Mouse (Mus musculus): Measurements from ENCODE around the gene Slc4a3. TPM values are rescaled to one million over a fixed set of nuclear protein-coding genes. Genes with fewer than 3 reads are reported as not detected.

The Slc4a3 gene
- polyA plus RNA-seq, 1 experiment from 2014 or later: 15.3 TPM

GRCm38 (mm10) chr1:75533325-75534252 lies 12.5 kb upstream of the Slc4a3 start:
- H3K4me3 ChIP-seq (replicated peaks; ENCODE audit: low read depth, low read length): no peak overlapping the region
- 65% methylated on average over 19 of the region's 19 CpGs for WGBS
- peaks cover 39% of the 10 kb centered on the region; the same call in 1 of the 2 replicates for H3K36me3 ChIP-seq (ENCODE audit: insufficient read depth, low read length)
- H3K9me3 ChIP-seq (replicated peaks; ENCODE audit: low read length): no peaks in the 10 kb centered on the region
- DNase-seq (ENCODE audit: low spot score): peak; percentile 24
- no peak overlapping the region for H3K9ac ChIP-seq (ENCODE audit: low read depth, low read length)
- no peak overlapping the region for H3K4me2 ChIP-seq (ENCODE audit: low read length)
- ATAC-seq (replicated peaks; ENCODE audit: low FRiP score, low read depth): 0 out of 2 replicates have a peak, but pooled peaks have one; percentile 22
- TF ChIP-seq CTCF (IDR thresholded peaks at IDR 0.05; ENCODE audit: low read depth): no peak
- H3K27ac ChIP-seq: no peak overlapping the region
- H3K4me1 ChIP-seq (replicated peaks; ENCODE audit: insufficient read depth, low read length): no peaks in the 10 kb centered on the region
- H3K27me3 ChIP-seq (ENCODE audit: insufficient read depth, low read length): no peaks in the 10 kb centered on the region

GRCm38 (mm10) chr1:75537587-75537986 lies 8.5 kb upstream of the Slc4a3 start:
- Histone ChIP-seq H3K4me1 (replicated peaks; ENCODE audit: insufficient read depth, low read length) (no peaks in the 10 kb centered on the region), H3K27me3 (ENCODE audit: insufficient read depth, low read length) (no peaks in the 10 kb centered on the region), H3K4me2 (ENCODE audit: low read length) (no peak overlapping the region), H3K36me3 (ENCODE audit: insufficient read depth, low read length) (peaks cover 24% of the 10 kb centered on the region; the same call in 1 of the 2 replicates), H3K27ac (no peak overlapping the region), H3K9me3 (replicated peaks; ENCODE audit: low read length) (no peaks in the 10 kb centered on the region), H3K4me3 (replicated peaks; ENCODE audit: low read depth, low read length) (no peak overlapping the region), H3K9ac (ENCODE audit: low read depth, low read length) (no peak overlapping the region)
- TF ChIP-seq CTCF (IDR thresholded peaks at IDR 0.05; ENCODE audit: low read depth): no peak
- 57% methylated on average over 2 of the region's 2 CpGs for WGBS
- ATAC-seq (replicated peaks; ENCODE audit: low FRiP score, low read depth): no peak
- DNase-seq (ENCODE audit: low spot score): no peak

- H3K27ac ChIP-seq: no peak overlapping the region
- no peak overlapping the region for H3K4me3 ChIP-seq (replicated peaks; ENCODE audit: low read depth, low read length)
- H3K9me3 ChIP-seq (replicated peaks; ENCODE audit: low read length): no peaks in the 10 kb centered on the region
- no peaks in the 10 kb centered on the region for H3K27me3 ChIP-seq (ENCODE audit: insufficient read depth, low read length)
- DNase-seq (ENCODE audit: low spot score): no peak
- H3K4me2 ChIP-seq (ENCODE audit: low read length): no peak overlapping the region
- H3K4me1 ChIP-seq (replicated peaks; ENCODE audit: insufficient read depth, low read length): no peaks in the 10 kb centered on the region
- WGBS: 60% methylated on average over 9 of the region's 9 CpGs
- H3K36me3 ChIP-seq (ENCODE audit: insufficient read depth, low read length): peaks cover 22% of the 10 kb centered on the region; the same call in 1 of the 2 replicates
- no peak for ATAC-seq (replicated peaks; ENCODE audit: low FRiP score, low read depth)
- TF ChIP-seq CTCF (IDR thresholded peaks at IDR 0.05; ENCODE audit: low read depth): no peak
- H3K9ac ChIP-seq (ENCODE audit: low read depth, low read length): no peak overlapping the region
Observed at GRCm38 (mm10) chr1:75538597-75539190, 7.4 kb upstream of the Slc4a3 start.

GRCm38 (mm10) chr1:75541496-75541895 lies 4.6 kb upstream of the Slc4a3 start:
- ATAC-seq (replicated peaks; ENCODE audit: low FRiP score, low read depth): no peak
- 85% methylated on average over 7 of the region's 7 CpGs for WGBS
- H3K4me2 ChIP-seq (ENCODE audit: low read length): no peak overlapping the region
- no peaks in the 10 kb centered on the region for H3K9me3 ChIP-seq (replicated peaks; ENCODE audit: low read length)
- H3K27ac ChIP-seq: no peak overlapping the region
- no peak overlapping the region for H3K4me3 ChIP-seq (replicated peaks; ENCODE audit: low read depth, low read length)
- H3K4me1 ChIP-seq (replicated peaks; ENCODE audit: insufficient read depth, low read length): peaks cover 4% of the 10 kb centered on the region; the same call in 1 of the 2 replicates
- no peak for DNase-seq (ENCODE audit: low spot score)
- no peaks in the 10 kb centered on the region for H3K27me3 ChIP-seq (ENCODE audit: insufficient read depth, low read length)
- peaks cover under 1% of the 10 kb centered on the region; the same call in 1 of the 2 replicates for H3K36me3 ChIP-seq (ENCODE audit: insufficient read depth, low read length)
- no peak overlapping the region for H3K9ac ChIP-seq (ENCODE audit: low read depth, low read length)
- TF ChIP-seq CTCF (IDR thresholded peaks at IDR 0.05; ENCODE audit: low read depth): no peak

GRCm38 (mm10) chr1:75544351-75544750 lies 1.7 kb upstream of the Slc4a3 start:
- H3K4me1 ChIP-seq (replicated peaks; ENCODE audit: insufficient read depth, low read length): peaks cover 10% of the 10 kb centered on the region; the same call in 1 of the 2 replicates
- H3K9ac ChIP-seq (ENCODE audit: low read depth, low read length): no peak overlapping the region
- no peak overlapping the region for H3K27ac ChIP-seq
- DNase-seq (ENCODE audit: low spot score): no peak
- no peaks in the 10 kb centered on the region for H3K9me3 ChIP-seq (replicated peaks; ENCODE audit: low read length)
- no peak overlapping the region for H3K4me3 ChIP-seq (replicated peaks; ENCODE audit: low read depth, low read length)
- 91% methylated on average over 6 of the region's 6 CpGs for WGBS
- ATAC-seq (replicated peaks; ENCODE audit: low FRiP score, low read depth): no peak
- H3K27me3 ChIP-seq (ENCODE audit: insufficient read depth, low read length): no peaks in the 10 kb centered on the region
- H3K4me2 ChIP-seq (ENCODE audit: low read length): no peak overlapping the region
- H3K36me3 ChIP-seq (ENCODE audit: insufficient read depth, low read length): no peaks in the 10 kb centered on the region
- TF ChIP-seq CTCF (IDR thresholded peaks at IDR 0.05; ENCODE audit: low read depth): no peak

- Histone ChIP-seq H3K9me3 (replicated peaks; ENCODE audit: low read length) (no peaks in the 10 kb centered on the region), H3K36me3 (ENCODE audit: insufficient read depth, low read length) (peaks cover 8% of the 10 kb centered on the region; the same call in 1 of the 2 replicates), H3K4me3 (replicated peaks; ENCODE audit: low read depth, low read length) (peak overlapping the region; percentile 69; the same call in 1 of the 2 replicates), H3K27ac (no peak overlapping the region), H3K4me2 (ENCODE audit: low read length) (peak overlapping the region; percentile 94; the same call in 1 of the 2 replicates), H3K4me1 (replicated peaks; ENCODE audit: insufficient read depth, low read length) (peaks cover 10% of the 10 kb centered on the region; the same call in 1 of the 2 replicates), H3K27me3 (ENCODE audit: insufficient read depth, low read length) (no peaks in the 10 kb centered on the region), H3K9ac (ENCODE audit: low read depth, low read length) (no peak overlapping the region; the same call in 1 of the 2 replicates)
- DNase-seq (ENCODE audit: low spot score) (no peak), ATAC-seq (replicated peaks; ENCODE audit: low FRiP score, low read depth) (no peak)
- no peak for TF ChIP-seq CTCF (IDR thresholded peaks at IDR 0.05; ENCODE audit: low read depth)
- WGBS: 94% methylated on average over 13 of the region's 13 CpGs
Observed at GRCm38 (mm10) chr1:75547351-75547750, 1.3 kb downstream of the Slc4a3 start.
